Mouse (Mus musculus): Measurements from ENCODE around the gene Hmgb1.
A peak's percentile ranks its signal among the peaks of the same experiment; 100 is the strongest.

The Hmgb1 gene

DNA sequence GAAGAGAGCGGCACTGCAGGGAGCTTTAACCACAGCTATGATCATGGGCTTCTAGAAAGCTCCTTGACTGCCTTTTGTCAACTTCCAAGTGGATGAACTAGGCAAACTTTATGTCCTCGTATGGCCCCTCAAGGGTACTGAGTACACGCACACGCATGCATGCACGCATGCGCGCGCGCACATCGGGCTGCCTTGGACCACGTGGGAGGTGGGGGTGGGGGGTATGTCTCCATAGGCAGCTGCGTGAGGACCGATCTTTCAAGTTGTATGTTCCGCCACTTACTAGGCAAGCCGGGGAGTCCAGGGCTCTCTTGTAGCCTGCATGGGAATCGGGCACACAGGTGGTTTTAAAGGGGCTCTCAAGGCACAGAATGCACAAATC, 163.6 kb downstream of the Hmgb1 start:
- no peak for DNase-seq (ENCODE audit: low read depth, low spot score)

DNA sequence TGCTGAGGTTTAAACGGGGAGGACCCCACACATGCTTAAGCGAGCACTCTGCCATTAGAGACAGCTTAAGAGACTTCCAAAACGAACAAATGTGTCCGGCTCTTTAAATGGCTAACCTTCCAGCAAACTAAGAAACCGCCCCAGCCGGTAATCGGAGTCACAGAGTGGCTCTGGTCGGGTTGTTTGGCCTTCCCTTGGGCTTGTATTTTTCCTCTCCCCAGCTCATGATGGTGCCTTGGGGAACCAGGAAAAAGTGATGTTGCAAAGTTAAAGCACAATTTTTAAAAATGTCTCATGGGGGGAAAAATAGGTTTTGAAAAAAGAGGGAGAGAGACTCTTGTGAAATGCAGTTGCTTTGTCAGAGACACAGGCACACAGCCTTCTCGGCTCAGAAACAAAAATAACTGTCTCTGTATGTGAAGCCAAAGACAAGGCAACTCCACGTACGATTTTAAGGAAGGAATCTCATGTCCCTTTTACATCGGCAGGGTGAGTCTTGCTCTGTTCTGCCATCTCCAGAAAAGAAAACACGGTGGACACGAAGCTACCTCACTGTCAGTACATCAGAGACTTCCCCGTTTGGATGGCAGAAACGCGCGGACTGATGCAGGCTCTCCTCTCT, 164.1 kb downstream of the Hmgb1 start:
- DNase-seq (ENCODE audit: low read depth, low spot score): no peak

DNA sequence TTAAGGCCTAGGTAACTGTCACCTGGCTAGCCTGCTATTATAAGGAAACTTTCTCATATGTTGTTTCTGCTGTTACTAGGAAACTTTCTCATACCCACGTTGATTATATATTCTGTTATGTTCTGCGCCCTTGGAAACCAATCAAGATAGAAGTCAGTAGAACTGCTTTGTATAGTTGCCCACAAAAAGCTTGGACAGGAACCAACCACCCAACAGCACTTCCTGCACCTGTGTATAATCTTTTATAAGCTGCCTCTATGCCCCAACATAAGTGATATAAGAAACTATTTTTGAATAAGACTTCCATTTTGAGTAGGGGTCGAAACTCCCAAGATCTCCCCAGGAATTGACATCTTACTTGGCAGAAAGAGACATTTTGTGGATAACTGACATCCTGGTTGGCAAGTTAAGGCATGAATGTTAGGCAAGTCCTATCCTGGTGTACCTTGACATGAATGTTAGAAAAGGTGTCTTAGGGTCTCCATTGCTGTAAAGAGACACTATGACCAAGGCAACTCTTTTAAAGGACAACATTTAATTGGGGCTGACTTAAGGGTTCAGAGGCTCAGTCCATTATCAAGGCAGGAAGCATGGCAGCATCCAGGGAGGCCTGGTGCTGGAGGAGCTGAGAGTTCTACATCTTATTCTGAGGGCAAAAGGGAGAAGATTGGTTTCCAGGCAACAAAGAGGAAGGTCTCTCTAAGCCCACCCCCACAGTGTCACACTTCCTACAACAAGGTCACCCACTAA, 166.4 kb downstream of the Hmgb1 start:
- DNase-seq (ENCODE audit: low read depth, low spot score): no peak

DNA sequence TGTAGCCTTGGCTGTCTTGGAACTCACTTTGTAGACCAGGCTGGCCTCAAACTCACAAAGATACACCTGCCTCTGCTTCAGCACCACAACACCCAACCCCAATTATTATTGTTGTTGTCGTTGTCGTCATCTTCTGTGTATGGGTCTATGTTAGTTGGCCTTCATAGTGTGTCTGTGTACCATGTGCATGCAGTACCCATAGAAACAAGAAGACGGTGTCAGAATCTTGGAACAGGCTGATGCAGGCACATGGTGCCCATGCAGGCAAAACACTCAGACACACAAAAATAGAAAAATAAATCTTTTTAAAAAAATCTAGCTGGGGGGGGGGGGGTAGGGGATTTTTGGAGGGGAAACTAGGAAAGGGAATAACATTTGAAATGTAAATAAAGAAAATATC, 167.1 kb downstream of the Hmgb1 start:
- no peak for DNase-seq (ENCODE audit: low read depth, low spot score)

DNA sequence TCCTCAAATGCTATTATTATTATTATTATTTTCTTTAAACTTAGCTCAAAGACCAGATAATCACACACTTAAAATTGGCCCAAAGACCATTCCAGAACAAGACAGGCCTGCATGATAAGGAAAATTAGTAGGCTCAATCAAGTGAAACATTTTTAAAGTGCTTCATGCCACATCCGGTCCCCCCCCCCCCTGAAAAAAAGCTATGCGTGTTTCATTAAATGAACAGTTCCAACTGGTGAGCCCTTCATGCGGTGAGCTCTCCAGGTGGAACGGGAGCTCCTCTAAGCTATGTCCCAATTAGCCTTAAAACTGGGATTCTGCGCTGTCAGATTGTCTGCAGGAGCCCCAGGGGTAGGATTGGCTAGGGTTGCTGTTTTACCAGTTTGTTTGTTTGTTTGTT, 168.0 kb downstream of the Hmgb1 start:
- no peak for DNase-seq (ENCODE audit: low read depth, low spot score)

DNA sequence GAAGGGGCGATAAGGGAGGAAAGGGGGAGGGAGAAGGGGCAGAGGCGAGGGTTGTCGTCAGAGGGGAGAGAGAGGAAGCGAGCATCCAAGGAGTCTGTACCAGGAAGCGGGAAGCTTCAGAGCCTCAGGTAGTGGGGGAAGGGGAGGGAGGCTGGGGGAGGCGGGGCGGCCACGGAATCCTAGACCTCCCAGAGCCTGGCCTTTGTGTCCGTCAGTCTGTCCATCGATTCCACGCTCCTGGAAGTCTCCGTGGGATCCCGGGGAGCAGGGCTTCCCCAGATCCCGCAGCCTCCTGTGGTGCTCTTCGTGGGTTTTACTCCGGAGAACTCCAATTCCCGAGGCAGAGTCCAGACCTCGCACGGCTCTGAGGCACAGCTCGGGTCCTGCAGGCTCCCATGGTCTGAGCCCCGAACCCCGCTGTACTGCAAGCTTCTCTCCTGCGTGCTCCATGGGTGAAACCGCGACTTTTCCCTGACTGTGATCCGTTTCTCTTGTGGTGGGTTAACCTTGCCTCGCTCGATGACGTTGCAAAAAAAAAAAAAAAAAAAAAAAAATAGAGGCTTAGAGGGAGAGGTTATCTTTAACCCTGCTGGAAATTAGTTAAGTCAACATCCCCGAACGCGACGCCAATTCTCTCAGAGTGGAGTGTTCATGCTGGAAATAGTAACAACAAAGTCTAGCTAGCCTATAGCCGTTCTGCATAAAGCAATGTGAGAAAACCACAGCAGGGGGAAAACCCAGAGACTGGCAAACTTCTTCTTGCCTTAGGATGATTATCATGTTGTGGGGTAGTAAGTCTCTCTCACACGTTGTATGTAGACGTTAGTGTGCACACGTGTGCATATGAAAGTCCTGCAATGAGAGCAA, 168.7 kb downstream of the Hmgb1 start:
- DNase-seq (ENCODE audit: low read depth, low spot score): no peak

DNA sequence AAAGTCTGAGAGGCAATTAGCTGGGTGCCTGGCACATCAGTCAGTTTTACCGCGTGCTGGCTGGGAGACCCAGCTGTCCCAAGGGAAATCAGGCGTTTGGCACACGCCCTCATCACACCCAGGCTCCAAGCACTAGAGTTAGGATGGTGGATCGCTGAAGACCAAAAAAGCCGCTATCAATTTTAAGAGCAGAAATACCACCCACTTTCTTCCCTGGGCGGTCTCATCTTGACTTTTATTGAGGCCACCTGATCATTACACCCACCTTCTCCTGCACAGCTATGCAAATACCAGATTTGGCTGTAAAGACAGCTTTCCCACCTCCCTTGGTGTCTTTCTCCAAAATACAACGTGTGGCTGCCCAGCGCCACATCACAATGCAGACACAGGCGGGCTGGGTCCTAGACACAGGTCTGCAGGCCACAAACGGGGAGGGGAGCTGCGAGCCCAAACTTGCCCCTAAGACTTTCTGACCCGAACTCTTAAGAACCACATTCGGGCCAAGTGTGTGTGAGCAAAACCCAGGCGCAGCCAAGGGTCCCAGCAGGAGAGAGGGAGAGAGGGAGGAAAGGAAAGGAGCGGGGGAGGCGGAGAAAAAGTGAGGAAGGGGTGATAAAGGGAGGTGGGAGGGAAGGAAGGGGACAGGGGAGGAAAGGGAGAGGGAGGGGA, 169.6 kb downstream of the Hmgb1 start:
- DNase-seq (ENCODE audit: low read depth, low spot score): no peak

DNA sequence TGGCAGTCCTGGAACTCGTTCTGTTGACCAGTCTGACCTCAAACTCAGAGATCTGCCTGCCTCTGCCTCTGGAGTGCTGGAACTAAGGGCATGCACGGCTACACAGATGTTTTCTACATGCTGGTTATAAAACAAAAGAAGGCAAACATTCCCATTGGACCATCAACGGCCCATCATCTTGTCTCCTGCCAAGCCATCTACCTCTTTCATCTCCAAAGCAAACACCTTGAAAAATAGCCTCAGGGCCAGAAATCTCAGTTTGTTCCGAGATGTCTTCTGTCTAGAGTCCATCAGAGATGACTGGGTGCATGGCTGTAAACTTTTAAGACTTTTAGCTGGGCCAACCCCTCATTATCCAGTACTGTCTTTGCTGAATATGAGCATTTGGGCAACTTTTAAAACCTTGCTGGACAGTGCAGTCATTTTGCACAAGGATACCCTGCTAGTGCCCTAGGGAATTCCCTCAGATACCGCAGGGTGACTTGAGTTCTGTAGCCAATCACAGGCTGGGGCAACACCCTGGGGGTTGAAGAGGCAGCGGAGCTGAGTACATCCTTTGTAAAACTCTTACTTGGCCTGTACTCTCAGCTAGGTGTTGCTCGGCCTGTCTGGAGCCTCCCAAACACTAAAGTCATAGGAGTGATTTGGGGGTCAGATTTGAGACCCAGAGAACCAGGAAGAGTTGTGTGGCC, 170.3 kb downstream of the Hmgb1 start:
- no peak for DNase-seq (ENCODE audit: low read depth, low spot score)

DNA sequence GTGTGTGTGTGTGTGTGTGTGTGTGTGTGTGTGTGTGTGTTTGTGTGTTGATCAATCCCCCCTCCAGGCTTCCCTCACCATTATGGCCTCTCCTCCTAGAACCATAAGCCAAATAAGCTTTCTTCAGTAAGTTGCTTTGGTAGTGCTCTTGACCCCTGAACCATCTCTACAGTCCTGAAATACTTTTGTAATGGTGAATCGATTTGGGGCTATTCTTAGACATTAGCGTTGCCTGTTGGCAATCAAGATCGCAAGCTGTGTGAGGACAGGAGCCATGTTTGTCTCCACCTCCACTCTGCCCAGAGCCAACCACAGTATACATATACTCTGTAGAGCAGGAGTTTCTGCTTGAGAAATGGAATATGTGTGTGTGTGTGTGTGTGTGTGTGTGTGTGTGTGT, 175.2 kb downstream of the Hmgb1 start:
- no peak for DNase-seq (ENCODE audit: low read depth, low spot score)

DNA sequence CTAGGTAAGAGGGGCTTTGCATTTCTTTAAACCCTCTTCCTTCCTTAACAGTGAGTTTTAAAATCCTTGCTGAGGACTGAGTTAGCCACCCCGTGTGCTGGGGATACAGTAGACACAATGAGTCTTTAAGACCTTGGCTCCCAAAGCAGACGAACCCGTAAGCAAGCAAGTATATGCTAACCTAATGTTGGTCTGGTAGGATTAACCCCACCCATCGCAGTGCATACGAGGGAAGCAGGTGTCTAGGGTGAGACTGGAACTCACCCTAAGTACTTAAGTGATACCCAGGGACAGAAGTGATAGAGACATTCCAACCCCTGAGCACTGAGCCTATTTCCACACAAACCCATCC, 177.0 kb downstream of the Hmgb1 start:
- no peak for DNase-seq (ENCODE audit: low read depth, low spot score)

DNA sequence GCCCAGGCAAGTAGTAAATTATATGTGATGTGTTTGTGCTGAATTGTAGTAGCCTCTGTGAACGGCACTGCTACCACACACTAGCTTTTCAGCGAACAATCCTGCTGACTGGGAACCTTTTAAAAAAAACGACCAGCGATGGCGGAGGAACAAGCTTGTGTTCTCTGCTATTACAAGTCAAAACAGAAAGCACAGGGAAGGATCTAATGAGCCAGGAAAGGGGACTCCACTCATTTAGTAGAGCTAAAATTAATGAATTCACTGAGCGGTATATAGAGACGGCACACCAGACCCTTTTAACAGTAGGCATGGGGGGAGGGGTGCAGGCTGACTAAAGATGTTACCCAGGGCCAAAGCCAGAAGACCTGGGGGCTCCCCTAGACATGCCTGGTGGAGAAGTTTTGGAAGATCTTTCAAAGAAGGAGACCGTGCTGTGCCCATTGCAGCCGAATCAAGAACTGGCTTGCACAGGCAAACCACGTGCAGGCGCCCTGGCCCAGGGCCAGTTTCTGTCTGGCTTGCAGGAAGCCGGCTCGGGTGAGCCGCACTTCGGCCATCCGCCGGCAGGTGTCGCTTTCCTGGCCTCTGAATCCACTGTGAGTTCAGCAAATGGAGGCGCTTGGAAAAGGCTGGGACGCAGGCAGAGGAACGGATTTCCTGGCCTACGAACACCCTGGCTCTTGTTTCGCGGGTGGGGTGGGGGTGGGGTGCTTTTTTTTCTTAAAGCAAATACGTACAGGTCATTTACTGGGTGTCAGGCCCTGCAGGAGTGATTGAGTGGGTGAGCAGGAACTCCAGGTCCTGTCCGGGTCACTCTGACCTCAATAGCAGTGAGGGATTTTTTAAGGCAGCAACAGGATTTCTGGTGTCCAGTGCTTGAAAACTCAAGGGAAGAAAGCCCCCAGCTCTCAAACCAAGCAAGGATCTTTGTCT, 177.7 kb downstream of the Hmgb1 start:
- DNase-seq (ENCODE audit: low read depth, low spot score): peak; percentile 92

DNA sequence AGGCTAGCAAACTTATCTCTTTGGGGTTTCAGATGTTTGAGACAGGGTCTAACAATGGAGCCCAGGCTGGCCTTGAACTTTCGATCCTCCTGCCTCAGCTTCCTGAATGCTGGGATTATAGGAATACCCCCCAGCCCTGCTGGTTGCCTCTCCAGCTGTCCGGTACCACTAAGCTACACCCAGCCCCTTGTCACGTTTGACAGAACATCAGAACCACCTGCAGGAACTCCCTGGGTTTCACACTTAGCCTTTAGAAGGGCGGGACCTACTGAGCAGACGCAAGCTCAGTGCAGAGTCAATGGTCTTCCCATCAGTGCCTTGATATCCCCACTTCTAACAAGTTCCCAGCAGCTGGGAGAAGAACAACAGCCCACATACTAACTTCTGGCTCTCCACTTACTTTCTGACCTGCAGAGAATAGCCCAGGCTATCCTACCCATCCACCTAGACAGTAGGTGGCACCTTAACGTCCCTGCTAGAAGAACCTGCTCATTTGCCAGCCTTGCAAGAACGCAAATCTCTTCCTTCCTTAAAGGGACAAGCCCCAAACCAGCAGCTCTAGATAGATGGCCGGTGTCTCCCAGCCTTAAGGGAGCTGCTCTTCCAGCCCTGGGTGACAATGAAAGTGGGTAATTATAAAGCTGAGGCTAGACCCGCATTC, 178.5 kb downstream of the Hmgb1 start:
- DNase-seq (ENCODE audit: low read depth, low spot score): no peak

DNA sequence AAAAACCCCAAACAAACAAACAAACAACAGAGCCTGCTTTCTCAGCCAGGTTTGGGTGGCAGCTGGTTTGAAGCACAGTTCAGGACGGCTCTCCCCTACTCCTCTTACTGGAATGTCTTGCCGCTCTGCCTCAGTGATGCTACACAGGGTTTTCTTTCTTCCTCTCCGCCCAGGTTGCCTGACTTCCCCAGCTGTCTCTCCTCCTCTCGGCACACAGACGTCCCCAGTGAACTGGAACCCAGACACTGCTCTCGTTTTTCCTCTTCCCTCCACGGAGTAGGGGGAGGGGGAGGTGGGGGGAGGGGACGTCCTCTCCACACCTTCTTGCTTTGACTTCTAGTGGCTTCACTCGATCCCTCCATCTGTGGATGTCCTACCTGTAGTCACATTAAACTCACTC, 179.2 kb downstream of the Hmgb1 start:
- no peak for DNase-seq (ENCODE audit: low read depth, low spot score)

DNA sequence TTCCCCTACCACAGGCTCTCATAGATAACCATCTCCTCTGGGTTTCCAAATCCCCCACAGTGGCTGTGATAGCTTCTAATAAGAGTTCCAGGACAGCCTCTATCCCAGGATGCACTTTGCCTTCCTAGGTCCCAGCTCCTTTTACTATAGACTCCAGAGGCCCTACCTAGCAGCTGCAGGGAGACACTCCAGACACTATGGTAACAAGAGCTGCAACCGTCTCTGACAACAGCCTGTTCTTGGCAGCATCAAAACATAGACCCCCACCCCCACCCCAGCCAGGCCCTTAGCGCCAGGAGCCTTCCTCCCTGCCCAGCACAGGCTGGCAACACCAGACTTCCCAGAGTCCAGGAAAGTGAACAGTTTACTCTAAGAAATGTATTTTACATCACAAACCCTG, 181.2 kb downstream of the Hmgb1 start:
- DNase-seq (ENCODE audit: low read depth, low spot score): no peak

DNA sequence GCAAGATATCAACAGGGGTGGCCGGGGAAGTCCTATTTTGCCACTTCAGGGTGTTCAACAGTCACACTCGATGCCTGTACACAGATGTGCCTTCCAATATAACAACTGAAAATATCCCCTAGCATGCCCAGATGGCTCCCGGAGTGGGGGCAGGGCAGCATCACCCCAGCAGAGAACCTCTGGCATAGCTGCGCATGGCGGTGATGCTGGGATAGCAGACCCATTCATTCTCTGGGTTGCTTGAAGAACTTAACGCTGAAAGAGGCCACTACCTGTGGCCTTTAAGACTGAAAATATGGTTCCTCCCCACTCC, 181.5 kb downstream of the Hmgb1 start:
- no peak for DNase-seq (ENCODE audit: low read depth, low spot score)

DNA sequence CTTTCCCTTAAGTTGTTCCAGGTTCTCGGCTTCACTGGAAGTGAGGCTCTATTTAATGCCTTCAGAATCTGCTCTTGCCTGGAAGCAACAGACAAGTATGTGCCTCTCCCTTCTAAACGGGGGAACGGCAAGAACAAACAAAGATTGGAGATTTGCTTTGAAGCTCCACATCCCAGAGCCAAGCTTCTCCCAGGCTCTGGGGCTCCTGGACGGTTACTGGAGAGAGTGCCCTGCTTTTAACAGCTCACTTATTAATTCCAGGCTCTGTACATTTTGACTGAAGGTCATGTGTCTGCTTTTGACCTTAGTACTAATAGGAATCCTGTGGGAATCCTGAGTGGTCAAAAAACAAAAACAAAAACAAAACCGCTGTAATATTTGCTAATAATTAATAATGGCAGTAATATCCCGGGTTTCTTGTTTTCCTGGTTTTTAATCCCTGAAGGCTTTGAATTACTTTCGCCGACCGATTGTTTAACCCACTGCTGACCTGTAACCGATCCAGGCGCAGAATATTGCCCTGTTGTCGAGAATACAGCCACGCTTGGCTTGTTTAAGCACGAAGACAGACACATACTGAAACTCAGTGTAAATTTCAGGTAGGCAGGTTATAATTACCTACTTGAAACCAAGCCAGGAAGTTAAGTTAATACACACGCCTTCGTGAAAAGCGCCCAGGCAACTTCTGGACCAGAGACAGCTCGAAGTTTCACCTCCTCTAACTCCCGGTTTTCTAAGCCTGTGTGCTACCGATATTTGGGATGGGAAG, 182.1 kb downstream of the Hmgb1 start:
- DNase-seq (ENCODE audit: low read depth, low spot score): no peak

DNA sequence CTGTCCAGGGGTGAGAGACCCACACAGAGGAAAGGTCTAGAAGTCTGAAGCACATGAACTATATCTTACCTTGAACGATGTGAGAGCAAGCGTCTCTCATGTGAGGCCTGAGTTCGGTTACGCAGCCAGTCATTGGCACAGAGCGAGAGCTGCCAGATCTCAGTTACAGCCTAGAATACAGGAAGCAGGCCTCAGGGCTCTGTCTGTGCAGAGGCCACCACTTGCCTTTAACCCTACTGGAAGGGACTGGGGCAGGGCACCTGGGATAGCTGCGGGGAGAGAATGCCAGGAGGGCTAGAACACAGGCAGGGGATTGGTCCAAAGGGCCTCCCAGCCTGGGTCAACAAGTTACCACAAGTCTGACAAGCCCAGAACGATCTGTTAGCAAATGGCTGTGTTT, 184.5 kb downstream of the Hmgb1 start:
- no peak for DNase-seq (ENCODE audit: low read depth, low spot score)

DNA sequence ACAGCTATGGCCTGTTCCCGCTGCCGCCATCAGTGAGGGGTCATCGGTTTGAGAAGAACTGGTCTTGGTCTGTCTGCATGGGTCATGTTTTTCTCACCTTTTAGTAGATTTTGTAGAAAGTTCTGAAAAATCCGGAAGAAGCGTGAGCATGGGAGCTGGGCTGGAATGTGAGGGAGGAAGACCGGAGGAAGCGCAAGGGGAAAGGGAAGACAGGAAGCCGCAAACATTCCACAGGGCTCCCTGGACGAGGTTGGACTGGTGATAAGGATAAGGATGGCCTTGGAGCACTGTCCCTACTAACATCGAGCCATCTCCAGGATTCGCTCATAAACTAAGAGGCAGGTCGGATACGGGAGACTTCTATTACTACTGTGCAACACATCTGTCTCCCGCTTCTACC, 185.8 kb downstream of the Hmgb1 start:
- no peak for DNase-seq (ENCODE audit: low read depth, low spot score)

DNA sequence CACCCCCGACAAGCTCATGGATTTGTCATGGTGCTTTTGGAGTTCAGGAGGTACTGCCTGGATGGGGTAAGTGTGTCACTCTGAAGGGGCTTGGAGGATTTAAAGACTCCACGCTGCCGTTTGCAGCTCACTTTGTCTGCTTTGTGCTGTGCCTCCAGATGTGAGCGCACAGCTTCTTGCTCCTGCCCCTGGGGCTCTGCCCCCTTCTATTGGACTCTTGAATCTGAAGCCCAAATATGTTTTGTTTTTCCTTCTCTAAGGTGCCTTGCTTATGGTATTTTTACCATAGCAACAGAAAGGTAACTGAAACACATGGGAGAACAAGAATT, 187.6 kb downstream of the Hmgb1 start:
- no peak for DNase-seq (ENCODE audit: low read depth, low spot score)

Data from brain, embryonic 18.5 days (tissue).